Mouse (Mus musculus) lung, embryonic 14.5 days (tissue): ENCODE measurements around the gene Rbms1. TPM values are rescaled to one million over a fixed set of nuclear protein-coding genes. Genes with fewer than 3 reads are reported as not detected.

ENCODE experiments used
- ATAC-seq: fragments of 200-750 bp; cut with Nextera tagmentation; 2 replicates; pipeline ENCODE4 v1.8.0; 2017; ENCODE audit warnings: mild to moderate bottlenecking, moderate TSS enrichment, moderate library complexity; ENCODE audit not compliant: insufficient read depth
- DNase-seq: peaks from one replicate; pipeline ENCODE4 v3.0.0-alpha.2; 2015
- H3K27ac ChIP-seq: fragments of 300-500 bp; sonication (generic); 2 replicates; pipeline ENCODE4 v1.5.1; 2014; ENCODE audit warnings: low read depth, mild to moderate bottlenecking, moderate library complexity
- H3K27me3 ChIP-seq: fragments of 300-500 bp; sonication (generic); 2 replicates; pipeline ENCODE4 v1.6.1; 2014; ENCODE audit warnings: low read length, control low read depth; ENCODE audit not compliant: insufficient read depth
- H3K36me3 ChIP-seq: fragments of 300-500 bp; sonication (generic); 2 replicates; pipeline ENCODE4 v1.6.1; 2014; ENCODE audit warnings: control low read depth; ENCODE audit not compliant: insufficient read depth
- H3K4me1 ChIP-seq: fragments of 300-500 bp; sonication (generic); 2 replicates; pipeline ENCODE4 v1.6.1; 2014; ENCODE audit warnings: antibody characterized with exemption, control low read depth; ENCODE audit not compliant: insufficient read depth
- H3K4me2 ChIP-seq: fragments of 300-500 bp; sonication (generic); 2 replicates; pipeline ENCODE4 v1.6.1; 2014; ENCODE audit warnings: mild to moderate bottlenecking
- H3K4me3 ChIP-seq: fragments of 300-500 bp; sonication (generic); 2 replicates; pipeline ENCODE4 v1.5.1; 2014; ENCODE audit warnings: low read depth, low read length
- H3K9ac ChIP-seq: fragments of 300-500 bp; sonication (generic); 2 replicates; pipeline ENCODE4 v1.6.1; 2014
- H3K9me3 ChIP-seq: fragments of 300-500 bp; sonication (generic); 2 replicates; pipeline ENCODE4 v1.6.1; 2016; ENCODE audit warnings: low read depth, low read length, control low read depth
- CTCF ChIP-seq: IDR thresholded peaks from 2 replicates; pipeline ENCODE4 v1.5.1; 2016; ENCODE audit warnings: antibody characterized with exemption, low read depth
- WGBS: fragments of 180-500 bp; shearing (Covaris S2); extraction: QIAGEN DNeasy Blood & Tissue Kit; methylation state at CpG from one replicate; pipeline ENCODE4 v1.1.7; 2014; 5-methylcytosine and 5-hydroxymethylcytosine counted together
- polyA plus RNA-seq: library from polyadenylated mRNA; unstranded; fragments of >200 nt; fragmentation: Nextera tagmentation; extraction: Ambion mirVana; gene quantifications from 2 replicates; pipeline ENCODE4 v1.2.1, GENCODE M21; 2014

Rbms1 gene
- polyA plus RNA-seq, 1 experiment from 2014 or later: 136 TPM

GRCm38 (mm10) chr2:60879141-60879818 is 83.7 kb downstream of the Rbms1 start:
- H3K36me3 ChIP-seq: peaks cover 9% of the 10 kb centered on the region
- 0 out of 2 replicates have a peak overlapping the region, but pooled peaks have one; percentile 32 for H3K27ac ChIP-seq
- no peaks in the 10 kb centered on the region for H3K27me3 ChIP-seq
- H3K4me2 ChIP-seq: peak overlapping the region; percentile 86
- 56% methylated on average over 5 of the region's 5 CpGs for WGBS
- ATAC-seq: no peak
- H3K4me1 ChIP-seq: peaks cover 46% of the 10 kb centered on the region
- DNase-seq: no peak
- H3K4me3 ChIP-seq: peak overlapping the region; percentile 93
- peak overlapping the region; percentile 98 for H3K9ac ChIP-seq
- no peaks in the 10 kb centered on the region for H3K9me3 ChIP-seq
- TF ChIP-seq CTCF: no peak

GRCm38 (mm10) chr2:60877543-60878386 is 85.2 kb downstream of the Rbms1 start:
- peak; percentile 62 for DNase-seq
- peaks cover 42% of the 10 kb centered on the region for H3K4me1 ChIP-seq
- peak; percentile 13; the same call in 1 of the 2 replicates for TF ChIP-seq CTCF

GRCm38 (mm10) chr2:60876891-60877290 is 86.1 kb downstream of the Rbms1 start:
- peaks cover 39% of the 10 kb centered on the region for H3K4me1 ChIP-seq
- no peak for DNase-seq
- no peak overlapping the region for H3K4me3 ChIP-seq
- H3K27me3 ChIP-seq: no peaks in the 10 kb centered on the region
- no peak overlapping the region for H3K9ac ChIP-seq
- H3K27ac ChIP-seq: no peak overlapping the region
- ATAC-seq: no peak
- H3K9me3 ChIP-seq: no peaks in the 10 kb centered on the region
- no peak overlapping the region for H3K4me2 ChIP-seq
- peaks cover 9% of the 10 kb centered on the region for H3K36me3 ChIP-seq
- TF ChIP-seq CTCF: no peak
- WGBS: 59% methylated on average over 2 of the region's 2 CpGs

More at GRCm38 (mm10) chr2:60877543-60878386, 85.2 kb downstream of the Rbms1 start:
- ATAC-seq: no peak
- peak overlapping the region; percentile 54 for H3K27ac ChIP-seq
- H3K36me3 ChIP-seq: peaks cover 9% of the 10 kb centered on the region
- H3K9ac ChIP-seq: no peak overlapping the region
- H3K27me3 ChIP-seq: no peaks in the 10 kb centered on the region
- WGBS: 39% methylated on average over 14 of the region's 14 CpGs
- H3K4me3 ChIP-seq: no peak overlapping the region
- H3K4me2 ChIP-seq: peak overlapping the region; percentile 20; the same call in 1 of the 2 replicates
- no peaks in the 10 kb centered on the region for H3K9me3 ChIP-seq

- Histone ChIP-seq H3K4me1 (peaks cover 35% of the 10 kb centered on the region), H3K36me3 (no peaks in the 10 kb centered on the region), H3K27ac (no peak overlapping the region), H3K4me2 (no peak overlapping the region), H3K9ac (no peak overlapping the region), H3K9me3 (no peaks in the 10 kb centered on the region), H3K4me3 (no peak overlapping the region), H3K27me3 (no peaks in the 10 kb centered on the region)
- DNase-seq (no peak), ATAC-seq (no peak)
- 47% methylated on average over 7 of the region's 7 CpGs for WGBS
- no peak for TF ChIP-seq CTCF
These were observed 90.7 kb downstream of the Rbms1 start for GRCm38 (mm10) chr2:60872095-60872811.

- Histone ChIP-seq H3K9ac (no peak overlapping the region), H3K4me2 (no peak overlapping the region), H3K4me3 (no peak overlapping the region), H3K4me1 (peaks cover 29% of the 10 kb centered on the region), H3K27ac (peak overlapping the region; percentile 67), H3K36me3 (no peaks in the 10 kb centered on the region), H3K9me3 (no peaks in the 10 kb centered on the region), H3K27me3 (no peaks in the 10 kb centered on the region)
- TF ChIP-seq CTCF: no peak
- WGBS: 21% methylated on average over 5 of the region's 5 CpGs
- peak; percentile 64 for DNase-seq
- peak; percentile 44; the same call in 1 of the 2 replicates for ATAC-seq
These were observed 92.0 kb downstream of the Rbms1 start for GRCm38 (mm10) chr2:60871001-60871400.

- H3K4me2 ChIP-seq: 0 out of 2 replicates have a peak overlapping the region, but pooled peaks have one; percentile 23
- no peak for TF ChIP-seq CTCF
- no peaks in the 10 kb centered on the region for H3K36me3 ChIP-seq
- ATAC-seq (no peak), DNase-seq (no peak)
- no peak overlapping the region for H3K4me3 ChIP-seq
- no peaks in the 10 kb centered on the region for H3K27me3 ChIP-seq
- H3K9ac ChIP-seq: no peak overlapping the region
- 33% methylated on average over 4 of the region's 4 CpGs for WGBS
- no peaks in the 10 kb centered on the region for H3K9me3 ChIP-seq
- peaks cover 30% of the 10 kb centered on the region for H3K4me1 ChIP-seq
- H3K27ac ChIP-seq: 0 out of 2 replicates have a peak overlapping the region, but pooled peaks have one; percentile 67
These were observed 92.5 kb downstream of the Rbms1 start for GRCm38 (mm10) chr2:60870450-60870849.
